Mouse (Mus musculus) MEL (cell line): ENCODE measurements around the gene Krt23.
A peak's percentile ranks its signal among the peaks of the same experiment; 100 is the strongest.

Experiments used
- CHD2 ChIP-seq: IDR thresholded peaks from 2 replicates; pipeline ENCODE4 v1.6.1; 2011; ENCODE audit warnings: low read length, improper control_type of control experiment
- CTCF ChIP-seq, 3 experiments: IDR thresholded peaks in 2 of 3; conservative IDR thresholded peaks in 1 of 3; 2 replicates each; pipeline ENCODE4 v1.5.1; 2011 to 2012; ENCODE audit warnings: low read length in 3 of 3, low read depth in 2 of 3, mild to moderate bottlenecking in 2 of 3, improper control_type of control experiment in 1 of 3, inconsistent platforms in 1 of 3, mixed read lengths in 1 of 3, moderate library complexity in 1 of 3; ENCODE audit not compliant: control insufficient read depth in 1 of 3, insufficient read depth in 1 of 3, poor library complexity in 1 of 3, severe bottlenecking in 1 of 3
- EP300 ChIP-seq, 2 experiments: IDR thresholded peaks; 2 replicates each; pipeline ENCODE4 v1.6.1; 2011; ENCODE audit warnings: improper control_type of control experiment in 2 of 2, low read length in 2 of 2, low read depth in 1 of 2, mild to moderate bottlenecking in 1 of 2
- GATA1 ChIP-seq: IDR thresholded peaks from 2 replicates; pipeline ENCODE4 v1.6.1; 2011; ENCODE audit warnings: low read depth, low read length, improper control_type of control experiment
- MEF2A ChIP-seq: IDR thresholded peaks from 2 replicates; pipeline ENCODE4 v1.6.1; 2014; ENCODE audit warnings: low read depth, mild to moderate bottlenecking, inconsistent platforms, low read length, improper control_type of control experiment; ENCODE audit not compliant: poor library complexity, insufficient replicate concordance, severe bottlenecking; ENCODE audit errors: extremely low read depth
- NRF1 ChIP-seq: IDR thresholded peaks from 2 replicates; pipeline ENCODE4 v1.6.1; 2014; ENCODE audit warnings: low read depth, mild to moderate bottlenecking, inconsistent platforms, low read length, improper control_type of control experiment, moderate library complexity; ENCODE audit not compliant: poor library complexity, insufficient read depth, severe bottlenecking
- POLR2AphosphoS2 ChIP-seq: IDR thresholded peaks from 2 replicates; pipeline ENCODE4 v1.6.1; 2011; ENCODE audit warnings: low read length, improper control_type of control experiment
- USF1 ChIP-seq: IDR thresholded peaks from 2 replicates; pipeline ENCODE4 v1.6.1; 2014; ENCODE audit warnings: low read depth, mild to moderate bottlenecking, inconsistent platforms, low read length, improper control_type of control experiment, moderate library complexity

DNA sequence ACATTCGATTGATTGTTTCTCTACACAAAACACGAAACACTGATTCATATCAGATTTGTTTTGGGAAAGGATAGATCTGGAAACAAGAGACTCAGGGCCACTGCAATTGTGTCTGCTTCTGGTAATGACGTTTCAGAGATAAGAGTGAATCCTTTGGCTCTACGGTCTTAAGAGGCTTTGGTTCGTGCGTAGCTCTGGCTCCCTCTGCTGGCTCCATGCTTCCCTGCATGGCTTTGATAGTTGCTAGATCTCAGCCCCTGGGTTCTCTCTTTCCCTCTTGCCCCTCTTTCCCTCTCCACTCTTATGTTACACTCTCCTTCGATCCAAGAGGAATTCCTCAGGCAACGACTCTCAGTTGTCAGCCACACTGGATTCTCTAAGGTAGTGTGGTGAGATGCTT is 29.8 kb downstream of the Krt23 start:
- TF ChIP-seq CTCF (IDR thresholded peaks at IDR 0.05 in 2 of 3, conservative IDR thresholded peaks at IDR 0.05 in 1 of 3; ENCODE audit: control insufficient read depth in 1 of 3, insufficient read depth in 1 of 3, low read depth in 2 of 3, low read length in 3 of 3, poor library complexity in 1 of 3, severe bottlenecking in 1 of 3) (peak; percentile 67 to 81 (median 69)), CHD2 (no peak), NRF1 (no peak), GATA1 (0 out of 2 replicates have a peak, but pooled peaks have one; percentile 32), MEF2A (no peak), POLR2AphosphoS2 (no peak), USF1 (no peak), EP300 (IDR thresholded peaks at IDR 0.05; ENCODE audit: low read depth in 1 of 2, low read length in 2 of 2) (no peak)
